Mouse (Mus musculus): ENCODE measurements around the gene Cd200r4. TPM values are rescaled to one million over a fixed set of nuclear protein-coding genes. Genes with fewer than 3 reads are reported as not detected.
"Not testable (repeated sequence)": the region's sequence is repeated elsewhere in the genome, so short reads cannot be mapped to it uniquely, and the experiment has no call there.

Cd200r4 gene
- polyA plus RNA-seq, 1 experiment from 2014 or later = not detected

GRCm38 (mm10) chr16:44779494-44779893 is 32.0 kb upstream of the Cd200r4 start:
- H3K4me1 ChIP-seq (ENCODE audit: insufficient read depth, low read length) = no peaks in the 10 kb centered on the region
- H3K4me3 ChIP-seq (ENCODE audit: low read length) = no peak overlapping the region
- no peaks in the 10 kb centered on the region for H3K9me3 ChIP-seq (ENCODE audit: low read length)
- WGBS = 85% methylated on average over 5 of the region's 5 CpGs
- H3K4me2 ChIP-seq (replicated peaks; ENCODE audit: low read depth, low read length) = no peak overlapping the region
- H3K36me3 ChIP-seq (ENCODE audit: insufficient read depth, low read length) = no peaks in the 10 kb centered on the region
- no peaks in the 10 kb centered on the region for H3K27me3 ChIP-seq (ENCODE audit: insufficient read depth, low read length)
- no peak overlapping the region for H3K27ac ChIP-seq (ENCODE audit: low read length)
- no peak for ATAC-seq (ENCODE audit: low FRiP score, low TSS enrichment)
- H3K9ac ChIP-seq (replicated peaks; ENCODE audit: low read length) = no peak overlapping the region

- Histone ChIP-seq H3K9me3 (ENCODE audit: low read length) (no peaks in the 10 kb centered on the region), H3K36me3 (ENCODE audit: insufficient read depth, low read length) (no peaks in the 10 kb centered on the region), H3K27ac (ENCODE audit: low read length) (no peak overlapping the region), H3K4me3 (ENCODE audit: low read length) (no peak overlapping the region), H3K9ac (replicated peaks; ENCODE audit: low read length) (no peak overlapping the region), H3K4me2 (replicated peaks; ENCODE audit: low read depth, low read length) (no peak overlapping the region), H3K4me1 (ENCODE audit: insufficient read depth, low read length) (no peaks in the 10 kb centered on the region), H3K27me3 (ENCODE audit: insufficient read depth, low read length) (no peaks in the 10 kb centered on the region)
- WGBS = 76% methylated on average over 4 of the region's 4 CpGs
- ATAC-seq (ENCODE audit: low FRiP score, low TSS enrichment) = no peak
Observed at GRCm38 (mm10) chr16:44780751-44781150, 30.8 kb upstream of the Cd200r4 start.

GRCm38 (mm10) chr16:44786934-44787333 is 24.6 kb upstream of the Cd200r4 start:
- Histone ChIP-seq H3K4me1 (ENCODE audit: insufficient read depth, low read length) (no peaks in the 10 kb centered on the region), H3K4me2 (replicated peaks; ENCODE audit: low read depth, low read length) (no peak overlapping the region), H3K4me3 (ENCODE audit: low read length) (no peak overlapping the region), H3K36me3 (ENCODE audit: insufficient read depth, low read length) (no peaks in the 10 kb centered on the region), H3K27me3 (ENCODE audit: insufficient read depth, low read length) (no peaks in the 10 kb centered on the region), H3K9ac (replicated peaks; ENCODE audit: low read length) (no peak overlapping the region), H3K9me3 (ENCODE audit: low read length) (no peaks in the 10 kb centered on the region), H3K27ac (ENCODE audit: low read length) (no peak overlapping the region)
- no peak for ATAC-seq (ENCODE audit: low FRiP score, low TSS enrichment)
- WGBS = 81% methylated on average over 1 of the region's 1 CpGs

GRCm38 (mm10) chr16:44794416-44794815 is 17.1 kb upstream of the Cd200r4 start:
- Histone ChIP-seq H3K4me3 (ENCODE audit: low read length) (no peak overlapping the region), H3K9me3 (ENCODE audit: low read length) (no peaks in the 10 kb centered on the region), H3K36me3 (ENCODE audit: insufficient read depth, low read length) (no peaks in the 10 kb centered on the region), H3K9ac (replicated peaks; ENCODE audit: low read length) (no peak overlapping the region), H3K27ac (ENCODE audit: low read length) (no peak overlapping the region), H3K27me3 (ENCODE audit: insufficient read depth, low read length) (no peaks in the 10 kb centered on the region), H3K4me1 (ENCODE audit: insufficient read depth, low read length) (no peaks in the 10 kb centered on the region), H3K4me2 (replicated peaks; ENCODE audit: low read depth, low read length) (no peak overlapping the region)
- ATAC-seq (ENCODE audit: low FRiP score, low TSS enrichment) = no peak

GRCm38 (mm10) chr16:44805976-44806375 is 5.6 kb upstream of the Cd200r4 start:
- Histone ChIP-seq H3K27me3 (ENCODE audit: insufficient read depth, low read length) (no peaks in the 10 kb centered on the region), H3K27ac (ENCODE audit: low read length) (no peak overlapping the region), H3K4me1 (ENCODE audit: insufficient read depth, low read length) (no peaks in the 10 kb centered on the region), H3K4me3 (ENCODE audit: low read length) (no peak overlapping the region), H3K9me3 (ENCODE audit: low read length) (no peaks in the 10 kb centered on the region), H3K36me3 (ENCODE audit: insufficient read depth, low read length) (no peaks in the 10 kb centered on the region), H3K9ac (replicated peaks; ENCODE audit: low read length) (no peak overlapping the region), H3K4me2 (replicated peaks; ENCODE audit: low read depth, low read length) (no peak overlapping the region)
- ATAC-seq (ENCODE audit: low FRiP score, low TSS enrichment) = no peak

- H3K27me3 ChIP-seq (ENCODE audit: insufficient read depth, low read length); H3K4me1 ChIP-seq (ENCODE audit: insufficient read depth, low read length); H3K9me3 ChIP-seq (ENCODE audit: low read length); H3K9ac ChIP-seq (replicated peaks; ENCODE audit: low read length); H3K4me2 ChIP-seq (replicated peaks; ENCODE audit: low read depth, low read length); H3K36me3 ChIP-seq (ENCODE audit: insufficient read depth, low read length); ATAC-seq (ENCODE audit: low FRiP score, low TSS enrichment); H3K4me3 ChIP-seq (ENCODE audit: low read length); H3K27ac ChIP-seq (ENCODE audit: low read length): not testable (repeated sequence)
- WGBS = 95% methylated on average over 4 of the region's 4 CpGs
Observed at GRCm38 (mm10) chr16:44810223-44810622, 1.3 kb upstream of the Cd200r4 start.

- 85% methylated on average over 6 of the region's 6 CpGs for whole genome bisulfite sequencing
- no peaks in the 10 kb centered on the region for H3K9me3 ChIP-seq (ENCODE audit: low read length)
- H3K4me1 ChIP-seq (ENCODE audit: insufficient read depth, low read length) = no peaks in the 10 kb centered on the region
- no peak for ATAC-seq (ENCODE audit: low FRiP score, low TSS enrichment)
- H3K36me3 ChIP-seq (ENCODE audit: insufficient read depth, low read length) = no peaks in the 10 kb centered on the region
- H3K27me3 ChIP-seq (ENCODE audit: insufficient read depth, low read length) = no peaks in the 10 kb centered on the region
- H3K27ac ChIP-seq (ENCODE audit: low read length) = no peak overlapping the region
- H3K4me2 ChIP-seq (replicated peaks; ENCODE audit: low read depth, low read length) = no peak overlapping the region
- no peak overlapping the region for H3K9ac ChIP-seq (replicated peaks; ENCODE audit: low read length)
- no peak overlapping the region for H3K4me3 ChIP-seq (ENCODE audit: low read length)
Observed at GRCm38 (mm10) chr16:44812468-44813065, 1.0 kb downstream of the Cd200r4 start.

GRCm38 (mm10) chr16:44818010-44818409 is 6.5 kb downstream of the Cd200r4 start:
- H3K4me2 ChIP-seq (replicated peaks; ENCODE audit: low read depth, low read length) = no peak overlapping the region
- no peaks in the 10 kb centered on the region for H3K4me1 ChIP-seq (ENCODE audit: insufficient read depth, low read length)
- H3K4me3 ChIP-seq (ENCODE audit: low read length) = no peak overlapping the region
- no peak overlapping the region for H3K9ac ChIP-seq (replicated peaks; ENCODE audit: low read length)
- H3K27me3 ChIP-seq (ENCODE audit: insufficient read depth, low read length) = no peaks in the 10 kb centered on the region
- H3K9me3 ChIP-seq (ENCODE audit: low read length) = no peaks in the 10 kb centered on the region
- 39% methylated on average over 1 of the region's 1 CpGs for WGBS
- no peaks in the 10 kb centered on the region for H3K36me3 ChIP-seq (ENCODE audit: insufficient read depth, low read length)
- no peak overlapping the region for H3K27ac ChIP-seq (ENCODE audit: low read length)
- no peak for ATAC-seq (ENCODE audit: low FRiP score, low TSS enrichment)

- H3K27ac ChIP-seq (ENCODE audit: low read length) = no peak overlapping the region
- 76% methylated on average over 4 of the region's 4 CpGs for WGBS
- H3K36me3 ChIP-seq (ENCODE audit: insufficient read depth, low read length) = no peaks in the 10 kb centered on the region
- no peaks in the 10 kb centered on the region for H3K27me3 ChIP-seq (ENCODE audit: insufficient read depth, low read length)
- no peak overlapping the region for H3K4me3 ChIP-seq (ENCODE audit: low read length)
- no peak overlapping the region for H3K4me2 ChIP-seq (replicated peaks; ENCODE audit: low read depth, low read length)
- no peak overlapping the region for H3K9ac ChIP-seq (replicated peaks; ENCODE audit: low read length)
- no peak for ATAC-seq (ENCODE audit: low FRiP score, low TSS enrichment)
- H3K9me3 ChIP-seq (ENCODE audit: low read length) = no peaks in the 10 kb centered on the region
- H3K4me1 ChIP-seq (ENCODE audit: insufficient read depth, low read length) = no peaks in the 10 kb centered on the region
Observed at GRCm38 (mm10) chr16:44820545-44820944, 9.0 kb downstream of the Cd200r4 start.

- no peak for ATAC-seq (ENCODE audit: low FRiP score, low TSS enrichment)
Observed at GRCm38 (mm10) chr16:44832286-44832685, 20.8 kb downstream of the Cd200r4 start.

More at GRCm38 (mm10) chr16:44832286-44832685, 20.8 kb downstream of the Cd200r4 start:
- H3K4me3 ChIP-seq (ENCODE audit: low read length) = no peak overlapping the region
- no peaks in the 10 kb centered on the region for H3K36me3 ChIP-seq (ENCODE audit: insufficient read depth, low read length)
- WGBS = 49% methylated on average over 3 of the region's 3 CpGs
- H3K27me3 ChIP-seq (ENCODE audit: insufficient read depth, low read length) = no peaks in the 10 kb centered on the region
- no peak overlapping the region for H3K4me2 ChIP-seq (replicated peaks; ENCODE audit: low read depth, low read length)
- no peaks in the 10 kb centered on the region for H3K4me1 ChIP-seq (ENCODE audit: insufficient read depth, low read length)
- H3K9ac ChIP-seq (replicated peaks; ENCODE audit: low read length) = no peak overlapping the region
- no peaks in the 10 kb centered on the region for H3K9me3 ChIP-seq (ENCODE audit: low read length)
- H3K27ac ChIP-seq (ENCODE audit: low read length) = no peak overlapping the region
